Mouse (Mus musculus): ENCODE data around the gene 1110004F10Rik. TPM values are rescaled to one million over a fixed set of nuclear protein-coding genes. Genes with fewer than 3 reads are reported as not detected.
A peak's percentile ranks its signal among the peaks of the same experiment; 100 is the strongest.

The 1110004F10Rik gene
- polyA plus RNA-seq, 1 experiment from 2014 or later: 275 TPM

- 0 out of 2 replicates have a peak, but pooled peaks cover 3% of the 10 kb centered on the region for H3K36me3 ChIP-seq (ENCODE audit: insufficient read depth)
- ATAC-seq (ENCODE audit: insufficient read depth): peak; percentile 85
- H3K9ac ChIP-seq: peak overlapping the region; percentile 84
- no peak for DNase-seq
- H3K9me3 ChIP-seq (ENCODE audit: low read depth, low read length): no peaks in the 10 kb centered on the region
- peak; percentile 45 for TF ChIP-seq CTCF (IDR thresholded peaks at IDR 0.05; ENCODE audit: low read depth)
- H3K4me1 ChIP-seq (ENCODE audit: insufficient read depth): peaks cover 12% of the 10 kb centered on the region; the same call in 1 of the 2 replicates
- no peaks in the 10 kb centered on the region for H3K27me3 ChIP-seq (ENCODE audit: insufficient read depth, low read length)
- H3K27ac ChIP-seq (ENCODE audit: low read depth): peak overlapping the region; percentile 88
- peak overlapping the region; percentile 61 for H3K4me3 ChIP-seq (ENCODE audit: low read depth, low read length)
- under 1% methylated on average over 19 of the region's 19 CpGs for WGBS
- H3K4me2 ChIP-seq: peak overlapping the region; percentile 83
Observed at GRCm38 (mm10) chr7:116093466-116093850, 54.3 kb downstream of the 1110004F10Rik start.

DNA sequence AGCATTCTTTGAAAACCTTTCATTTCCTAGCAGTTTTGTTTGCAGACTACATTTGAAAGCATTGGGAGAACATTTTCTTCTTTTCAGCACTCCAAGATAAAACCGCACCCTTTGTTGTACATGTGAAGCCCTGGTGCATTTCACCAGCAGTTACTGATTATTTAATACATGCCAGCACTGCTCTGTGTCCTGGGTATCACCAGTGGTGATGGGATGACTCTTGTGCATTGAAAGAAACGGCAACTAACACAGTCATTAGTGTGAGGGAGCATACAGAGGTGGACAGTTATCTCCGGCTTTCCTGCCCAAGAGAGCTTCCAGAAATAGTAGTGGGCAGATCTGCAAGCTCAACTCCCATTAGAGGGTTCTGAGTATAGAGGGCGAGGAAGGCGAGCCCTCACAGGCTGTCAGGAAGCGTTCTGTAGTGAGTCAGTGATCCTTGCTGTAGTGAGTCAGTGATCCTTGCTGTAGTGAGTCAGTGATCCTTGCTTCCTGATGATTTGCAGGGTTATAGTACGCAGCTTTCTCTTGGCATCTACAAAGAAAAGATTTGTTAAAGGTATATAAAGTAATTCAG lies 60.8 kb downstream of the 1110004F10Rik start:
- no peak overlapping the region for H3K27ac ChIP-seq (ENCODE audit: low read depth)

GRCm38 (mm10) chr7:116103091-116103490 lies 63.9 kb downstream of the 1110004F10Rik start:
- Histone ChIP-seq H3K4me2 (no peak overlapping the region), H3K9me3 (ENCODE audit: low read depth, low read length) (no peaks in the 10 kb centered on the region), H3K27me3 (ENCODE audit: insufficient read depth, low read length) (no peaks in the 10 kb centered on the region), H3K4me1 (ENCODE audit: insufficient read depth) (no peaks in the 10 kb centered on the region), H3K4me3 (ENCODE audit: low read depth, low read length) (no peak overlapping the region), H3K27ac (ENCODE audit: low read depth) (no peak overlapping the region), H3K9ac (no peak overlapping the region), H3K36me3 (ENCODE audit: insufficient read depth) (peaks cover 59% of the 10 kb centered on the region)
- no peak for TF ChIP-seq CTCF (IDR thresholded peaks at IDR 0.05; ENCODE audit: low read depth)
- no peak for ATAC-seq (ENCODE audit: insufficient read depth)
- 94% methylated on average over 9 of the region's 9 CpGs for WGBS
- no peak for DNase-seq

More for the DNA sequence above, 60.8 kb downstream of the 1110004F10Rik start:
- DNase-seq (no peak), ATAC-seq (ENCODE audit: insufficient read depth) (no peak)
- H3K9ac ChIP-seq: no peak overlapping the region
- no peak for TF ChIP-seq CTCF (IDR thresholded peaks at IDR 0.05; ENCODE audit: low read depth)
- no peak overlapping the region for H3K4me3 ChIP-seq (ENCODE audit: low read depth, low read length)
- no peaks in the 10 kb centered on the region for H3K9me3 ChIP-seq (ENCODE audit: low read depth, low read length)
- 90% methylated on average over 7 of the region's 7 CpGs for WGBS
- no peaks in the 10 kb centered on the region for H3K4me1 ChIP-seq (ENCODE audit: insufficient read depth)
- no peaks in the 10 kb centered on the region for H3K27me3 ChIP-seq (ENCODE audit: insufficient read depth, low read length)
- H3K4me2 ChIP-seq: no peak overlapping the region
- peaks cover 44% of the 10 kb centered on the region for H3K36me3 ChIP-seq (ENCODE audit: insufficient read depth)

DNA sequence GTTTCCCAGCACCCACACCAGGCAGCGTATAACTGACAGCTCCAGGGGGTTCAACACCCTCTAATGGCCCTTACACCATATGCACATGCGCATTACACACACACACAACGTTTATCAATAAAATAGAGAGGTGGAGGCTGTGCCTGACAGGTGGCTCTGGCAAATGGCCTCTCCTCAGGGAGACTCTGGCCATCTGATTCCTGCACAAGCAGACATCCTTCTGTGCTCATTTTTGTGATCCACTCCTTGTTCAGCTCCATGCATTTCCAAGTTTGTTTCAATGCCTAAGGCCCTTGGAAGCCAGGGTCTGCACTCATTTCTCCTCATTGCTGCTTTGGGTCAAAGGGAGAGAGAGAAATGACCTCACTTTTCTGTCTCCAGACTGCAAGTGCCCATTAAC lies 71.5 kb downstream of the 1110004F10Rik start:
- Histone ChIP-seq H3K4me2 (no peak overlapping the region), H3K9ac (no peak overlapping the region), H3K4me1 (ENCODE audit: insufficient read depth) (no peaks in the 10 kb centered on the region), H3K36me3 (ENCODE audit: insufficient read depth) (peaks cover 13% of the 10 kb centered on the region), H3K27me3 (ENCODE audit: insufficient read depth, low read length) (no peaks in the 10 kb centered on the region), H3K27ac (ENCODE audit: low read depth) (no peak overlapping the region), H3K9me3 (ENCODE audit: low read depth, low read length) (no peaks in the 10 kb centered on the region), H3K4me3 (ENCODE audit: low read depth, low read length) (no peak overlapping the region)
- TF ChIP-seq CTCF (IDR thresholded peaks at IDR 0.05; ENCODE audit: low read depth): no peak
- DNase-seq (no peak), ATAC-seq (ENCODE audit: insufficient read depth) (no peak)
- 60% methylated on average over 3 of the region's 3 CpGs for WGBS

GRCm38 (mm10) chr7:116111546-116111945 lies 72.3 kb downstream of the 1110004F10Rik start:
- Histone ChIP-seq H3K4me2 (no peak overlapping the region), H3K9ac (no peak overlapping the region), H3K4me1 (ENCODE audit: insufficient read depth) (no peaks in the 10 kb centered on the region), H3K36me3 (ENCODE audit: insufficient read depth) (peaks cover 5% of the 10 kb centered on the region; the same call in 1 of the 2 replicates), H3K27ac (ENCODE audit: low read depth) (no peak overlapping the region), H3K27me3 (ENCODE audit: insufficient read depth, low read length) (no peaks in the 10 kb centered on the region), H3K4me3 (ENCODE audit: low read depth, low read length) (no peak overlapping the region), H3K9me3 (ENCODE audit: low read depth, low read length) (no peaks in the 10 kb centered on the region)
- ATAC-seq (ENCODE audit: insufficient read depth) (no peak), DNase-seq (no peak)
- 77% methylated on average over 6 of the region's 6 CpGs for WGBS
- no peak for TF ChIP-seq CTCF (IDR thresholded peaks at IDR 0.05; ENCODE audit: low read depth)

DNA sequence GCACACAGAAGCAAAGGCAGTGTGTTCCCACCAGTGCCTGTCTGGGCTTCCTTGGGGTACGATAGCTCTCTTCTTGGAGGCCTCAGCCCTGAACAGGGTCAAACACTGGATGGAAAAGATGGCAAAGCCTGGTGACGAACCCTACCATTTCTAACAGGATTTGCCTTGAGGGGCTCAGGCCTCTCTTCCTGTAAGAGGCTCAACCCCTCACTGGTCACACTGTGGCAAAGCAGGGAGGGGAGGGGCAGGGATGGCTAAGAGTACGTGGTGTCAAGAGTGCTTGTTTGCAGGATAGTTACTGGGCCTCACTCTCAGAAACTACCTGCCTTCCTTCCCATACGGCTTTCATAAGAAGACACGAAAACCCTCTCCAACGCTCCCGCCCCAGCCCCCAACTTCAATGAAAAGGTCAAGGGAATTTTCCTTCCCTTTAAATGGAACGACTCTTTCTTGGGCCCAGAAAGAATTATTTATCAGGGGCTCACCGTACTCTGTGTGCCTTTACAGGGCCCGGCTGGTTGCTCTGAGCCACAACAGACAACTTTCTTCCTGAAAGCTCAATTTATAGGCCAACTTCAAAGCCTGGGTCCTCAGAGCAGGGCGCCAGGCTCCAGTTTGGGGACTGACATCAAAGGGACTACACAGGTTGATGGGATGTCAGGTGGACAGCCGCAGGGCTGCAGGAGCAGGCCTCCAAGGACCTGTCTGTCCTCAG lies 76.2 kb downstream of the 1110004F10Rik start:
- TF ChIP-seq CTCF (IDR thresholded peaks at IDR 0.05; ENCODE audit: low read depth): no peak
- H3K36me3 ChIP-seq (ENCODE audit: insufficient read depth): no peaks in the 10 kb centered on the region
- H3K27ac ChIP-seq (ENCODE audit: low read depth): no peak overlapping the region
- H3K4me2 ChIP-seq: no peak overlapping the region
- H3K27me3 ChIP-seq (ENCODE audit: insufficient read depth, low read length): no peaks in the 10 kb centered on the region
- ATAC-seq (ENCODE audit: insufficient read depth) (no peak), DNase-seq (no peak)
- H3K4me1 ChIP-seq (ENCODE audit: insufficient read depth): no peaks in the 10 kb centered on the region
- H3K9ac ChIP-seq: no peak overlapping the region
- no peaks in the 10 kb centered on the region for H3K9me3 ChIP-seq (ENCODE audit: low read depth, low read length)
- no peak overlapping the region for H3K4me3 ChIP-seq (ENCODE audit: low read depth, low read length)
- WGBS: 60% methylated on average over 12 of the region's 12 CpGs

GRCm38 (mm10) chr7:116115991-116116390 lies 76.8 kb downstream of the 1110004F10Rik start:
- H3K27ac ChIP-seq (ENCODE audit: low read depth): no peak overlapping the region
- ATAC-seq (ENCODE audit: insufficient read depth) (no peak), DNase-seq (no peak)
- H3K4me2 ChIP-seq: no peak overlapping the region
- no peaks in the 10 kb centered on the region for H3K4me1 ChIP-seq (ENCODE audit: insufficient read depth)
- no peaks in the 10 kb centered on the region for H3K36me3 ChIP-seq (ENCODE audit: insufficient read depth)
- H3K4me3 ChIP-seq (ENCODE audit: low read depth, low read length): no peak overlapping the region
- no peaks in the 10 kb centered on the region for H3K27me3 ChIP-seq (ENCODE audit: insufficient read depth, low read length)
- H3K9ac ChIP-seq: no peak overlapping the region
- H3K9me3 ChIP-seq (ENCODE audit: low read depth, low read length): no peaks in the 10 kb centered on the region
- 74% methylated on average over 2 of the region's 2 CpGs for WGBS
- TF ChIP-seq CTCF (IDR thresholded peaks at IDR 0.05; ENCODE audit: low read depth): no peak

Data from lung, embryonic 14.5 days (tissue).